Comparison of ENCODE assay signal across 37 mouse cellular contexts in the genomic region with DNA sequence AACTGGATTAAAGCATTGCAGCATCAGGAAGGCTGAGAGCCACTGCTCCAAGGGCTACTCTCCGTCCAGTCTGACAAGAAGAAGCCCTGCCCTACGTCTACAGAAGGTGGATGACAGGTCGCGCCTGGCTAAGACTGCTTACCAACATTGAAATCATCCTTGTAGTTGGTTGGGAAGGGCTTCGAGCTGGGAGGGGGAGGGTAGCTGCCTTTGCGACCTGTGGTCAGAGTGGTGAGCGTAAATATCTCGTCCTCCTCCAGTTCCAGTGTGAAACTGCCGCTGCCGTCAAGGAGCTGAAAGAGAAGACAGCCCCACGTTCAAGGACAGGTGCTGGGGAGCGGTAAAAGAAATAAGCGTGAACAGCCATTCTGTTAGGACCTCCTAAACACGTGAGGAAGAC. TPM values are rescaled to one million over a fixed set of nuclear protein-coding genes. Genes with fewer than 3 reads are reported as not detected.
"Had no signal": no experiment of that assay in that cellular context is flagged by ENCODE, and none has a peak within 500 bp of the region (broad histone marks: within the 10 kb centered on the region; RNA-seq: fewer than 3 reads in every experiment).

No protein-coding gene starts in this region.

- H3K4me3 ChIP-seq: heart, embryonic 12.5 days; heart, embryonic 13.5 days; heart, embryonic 15.5 days; hindbrain, embryonic 10.5 days; hindbrain, embryonic 12.5 days; hindbrain, embryonic 13.5 days; hindbrain, embryonic 15.5 days; intestine, embryonic 15.5 days; kidney, embryonic 15.5 days; layer of hippocampus, adult 2 months; left cerebral cortex, adult 2 months had no signal

- H3K27ac ChIP-seq: heart, embryonic 13.5 days; heart, embryonic 15.5 days; hindbrain, embryonic 10.5 days; hindbrain, embryonic 12.5 days; hindbrain, embryonic 13.5 days; hindbrain, embryonic 14.5 days; hindbrain, embryonic 15.5 days; hindbrain, postnatal 0 days; intestine, embryonic 15.5 days; kidney, embryonic 15.5 days; kidney, postnatal 0 days; layer of hippocampus, adult 2 months; left cerebral cortex, adult 2 months had no signal

- H3K36me3 ChIP-seq: heart, embryonic 15.5 days; hindbrain, embryonic 12.5 days; hindbrain, embryonic 15.5 days had no signal

- H3K9me3 ChIP-seq: heart, embryonic 12.5 days; heart, embryonic 13.5 days; heart, embryonic 15.5 days; hindbrain, embryonic 10.5 days; hindbrain, embryonic 12.5 days; hindbrain, embryonic 13.5 days; hindbrain, embryonic 15.5 days; intestine, embryonic 15.5 days; kidney, embryonic 15.5 days had no signal

- ATAC-seq: hindbrain, embryonic 16.5 days; hindbrain, postnatal 0 days; inflammation-experienced regulatory T-cells, adult 6 months; intestine, embryonic 15.5 days; intestine, embryonic 16.5 days; intestine, postnatal 0 days had no signal

- H3K4me2 ChIP-seq: heart, embryonic 12.5 days; heart, embryonic 13.5 days; heart, embryonic 15.5 days; hindbrain, embryonic 12.5 days; hindbrain, embryonic 13.5 days; hindbrain, embryonic 14.5 days; hindbrain, embryonic 15.5 days; intestine, embryonic 15.5 days; kidney, embryonic 15.5 days had no signal

- H3K4me1 ChIP-seq: intestine, embryonic 15.5 days had no signal

- H3K9ac ChIP-seq: heart, embryonic 12.5 days; heart, embryonic 13.5 days; heart, embryonic 15.5 days; hindbrain, embryonic 12.5 days; hindbrain, embryonic 13.5 days; hindbrain, embryonic 14.5 days; hindbrain, embryonic 15.5 days; intestine, embryonic 15.5 days; kidney, embryonic 15.5 days had no signal

- DNase-seq: heart, postnatal 10 days; heart, postnatal 36 days; heart, postnatal 4 days; kidney, adult 11 months; kidney, adult 18-20 months; kidney, adult 2 months; kidney, adult 8-10 months; kidney, adult 9 months; kidney, postnatal 10 days; kidney, postnatal 14 days; kidney, postnatal 25 days; kidney, postnatal 36 days; kidney, postnatal 4 days; layer of hippocampus, adult 9-11 months; layer of hippocampus, postnatal 36 days had no signal

- H3K27me3 ChIP-seq: heart, embryonic 12.5 days; heart, embryonic 13.5 days; heart, embryonic 15.5 days; hindbrain, embryonic 12.5 days; hindbrain, embryonic 13.5 days; hindbrain, embryonic 15.5 days; intestine, embryonic 15.5 days; kidney, embryonic 15.5 days had no signal

RNA-seq across cellular contexts. Expression of a gene that starts 54.2 kb away (rescaled TPM):
- total RNA-seq: layer of hippocampus, adult 18-20 months; layer of hippocampus, adult 2 months; layer of hippocampus, postnatal 10 days; layer of hippocampus, postnatal 25 days; layer of hippocampus, postnatal 36 days; left cerebral cortex, adult 18-20 months had no signal
